Mouse (Mus musculus): Measurements from ENCODE around the gene Nos3.

DNA sequence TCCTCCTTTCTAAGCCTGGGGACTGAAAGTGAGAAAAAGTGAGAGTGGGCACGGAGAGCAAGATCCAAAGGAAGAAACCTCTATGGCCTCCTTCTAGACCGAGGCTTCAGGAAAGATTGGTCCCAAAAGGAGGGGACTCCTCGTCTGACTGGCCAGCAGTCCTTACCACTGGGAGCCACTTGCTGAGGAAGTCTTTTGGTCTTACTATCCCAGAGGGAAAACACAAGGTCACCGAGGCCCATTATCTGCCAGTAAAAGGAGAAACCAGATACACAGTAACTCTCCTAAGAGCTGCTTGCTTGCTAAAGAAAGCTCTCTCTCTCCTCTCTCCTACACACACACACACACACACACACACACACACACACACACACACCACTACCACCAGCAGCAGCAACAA lies 11.3 kb upstream of the Nos3 start:
- TF ChIP-seq CTCF (conservative IDR thresholded peaks at IDR 0.05; ENCODE audit: insufficient read depth, insufficient read length, low read depth, low read length) = no peak
- TF ChIP-seq POLR2A (IDR thresholded peaks at IDR 0.05; ENCODE audit: low read depth, low read length) = no peak
